Mouse (Mus musculus): ENCODE measurements around the gene Rasgef1b. TPM values are rescaled to one million over a fixed set of nuclear protein-coding genes. Genes with fewer than 3 reads are reported as not detected.

Rasgef1b gene
- polyA plus RNA-seq, 1 experiment from 2014 or later: 41.6 TPM

DNA sequence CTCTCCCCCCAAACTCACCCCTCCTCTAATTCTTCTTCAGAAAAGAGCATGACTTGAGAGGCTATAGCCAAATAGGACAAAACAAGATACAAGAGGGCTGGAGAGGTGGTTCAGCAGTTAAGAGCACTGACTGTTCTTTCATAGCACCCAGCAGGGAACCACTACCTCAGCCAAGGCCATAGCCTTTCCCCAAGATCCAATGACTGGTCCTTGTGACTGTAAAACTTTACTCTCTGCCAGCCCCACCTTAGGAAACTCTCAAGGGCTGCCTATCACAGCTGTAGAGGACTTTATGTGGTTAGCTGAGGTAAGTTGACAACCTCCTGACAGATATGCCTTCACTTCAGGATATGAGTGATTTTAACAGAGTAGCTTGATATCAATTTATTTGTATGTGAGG is 258.3 kb downstream of the Rasgef1b start:
- Histone ChIP-seq H3K4me1 (ENCODE audit: control insufficient read depth, insufficient read depth, low read length) (peaks cover 8% of the 10 kb centered on the region; the same call in 1 of the 2 replicates), H3K27ac (ENCODE audit: low read depth, low read length) (no peak overlapping the region), H3K9me3 (replicated peaks; ENCODE audit: control insufficient read depth, low read length) (no peaks in the 10 kb centered on the region), H3K36me3 (ENCODE audit: control insufficient read depth, insufficient read depth, low read length) (no peaks in the 10 kb centered on the region), H3K27me3 (ENCODE audit: control insufficient read depth, insufficient read depth, low read length) (no peaks in the 10 kb centered on the region), H3K9ac (ENCODE audit: low read depth, low read length) (no peak overlapping the region), H3K4me2 (no peak overlapping the region), H3K4me3 (ENCODE audit: low read depth, low read length) (no peak overlapping the region)
- no peak for ATAC-seq (replicated peaks; ENCODE audit: insufficient number of reproducible peaks, low FRiP score, low TSS enrichment)

DNA sequence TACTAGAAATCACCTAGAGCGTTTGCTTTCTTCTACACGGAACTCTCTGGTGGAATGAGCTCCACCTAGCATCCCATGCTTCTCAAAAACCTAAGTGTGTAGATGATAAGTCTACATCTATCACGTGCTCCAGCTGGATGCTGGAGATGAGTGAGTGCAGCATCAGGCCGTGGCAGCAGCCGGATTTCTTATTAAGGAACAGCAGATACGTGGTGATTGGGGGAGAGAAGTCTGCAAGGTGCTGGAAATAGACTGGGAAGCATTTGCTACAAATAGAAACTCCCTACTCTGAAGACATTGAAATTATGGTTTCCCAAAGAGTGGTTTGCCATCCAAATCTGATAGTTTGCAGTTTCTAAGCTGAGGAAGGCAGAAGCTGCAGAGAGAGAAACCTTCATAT is 269.9 kb downstream of the Rasgef1b start:
- H3K27me3 ChIP-seq (ENCODE audit: control insufficient read depth, insufficient read depth, low read length): no peaks in the 10 kb centered on the region
- H3K9me3 ChIP-seq (replicated peaks; ENCODE audit: control insufficient read depth, low read length): 0 out of 2 replicates have a peak, but pooled peaks cover 3% of the 10 kb centered on the region
- no peak overlapping the region for H3K27ac ChIP-seq (ENCODE audit: low read depth, low read length)
- WGBS (ENCODE audit: insufficient replicate concordance): 51% methylated on average over 6 of the region's 6 CpGs
- no peaks in the 10 kb centered on the region for H3K36me3 ChIP-seq (ENCODE audit: control insufficient read depth, insufficient read depth, low read length)
- no peaks in the 10 kb centered on the region for H3K4me1 ChIP-seq (ENCODE audit: control insufficient read depth, insufficient read depth, low read length)
- no peak overlapping the region for H3K4me2 ChIP-seq
- H3K9ac ChIP-seq (ENCODE audit: low read depth, low read length): no peak overlapping the region
- no peak overlapping the region for H3K4me3 ChIP-seq (ENCODE audit: low read depth, low read length)
- ATAC-seq (replicated peaks; ENCODE audit: insufficient number of reproducible peaks, low FRiP score, low TSS enrichment): no peak

DNA sequence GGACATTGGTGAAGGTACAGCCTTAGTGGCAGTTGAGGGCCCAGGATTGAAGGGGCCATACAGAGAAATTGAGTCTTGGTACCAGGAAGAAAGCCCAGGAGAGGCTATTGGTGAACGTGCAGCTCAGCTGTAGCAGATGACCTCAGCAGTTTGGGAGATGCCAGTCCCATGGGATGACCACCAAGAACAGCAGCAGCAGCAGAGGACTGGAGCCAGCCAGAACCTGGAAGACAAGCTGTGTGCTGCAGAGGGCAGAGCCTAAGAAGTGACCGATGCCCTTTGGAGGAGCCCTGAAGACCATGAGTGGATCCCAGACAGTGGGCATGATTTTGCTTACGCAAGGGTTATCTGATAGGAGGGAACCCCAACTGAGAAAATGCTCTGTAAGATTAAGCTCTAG is 271.6 kb downstream of the Rasgef1b start:
- Histone ChIP-seq H3K4me1 (ENCODE audit: control insufficient read depth, insufficient read depth, low read length) (peaks cover 2% of the 10 kb centered on the region), H3K4me2 (no peak overlapping the region), H3K9me3 (replicated peaks; ENCODE audit: control insufficient read depth, low read length) (0 out of 2 replicates have a peak, but pooled peaks cover 3% of the 10 kb centered on the region), H3K36me3 (ENCODE audit: control insufficient read depth, insufficient read depth, low read length) (no peaks in the 10 kb centered on the region), H3K9ac (ENCODE audit: low read depth, low read length) (no peak overlapping the region), H3K27me3 (ENCODE audit: control insufficient read depth, insufficient read depth, low read length) (no peaks in the 10 kb centered on the region), H3K4me3 (ENCODE audit: low read depth, low read length) (no peak overlapping the region), H3K27ac (ENCODE audit: low read depth, low read length) (no peak overlapping the region)
- no peak for ATAC-seq (replicated peaks; ENCODE audit: insufficient number of reproducible peaks, low FRiP score, low TSS enrichment)
- 88% methylated on average over 3 of the region's 3 CpGs for WGBS (ENCODE audit: insufficient replicate concordance)

DNA sequence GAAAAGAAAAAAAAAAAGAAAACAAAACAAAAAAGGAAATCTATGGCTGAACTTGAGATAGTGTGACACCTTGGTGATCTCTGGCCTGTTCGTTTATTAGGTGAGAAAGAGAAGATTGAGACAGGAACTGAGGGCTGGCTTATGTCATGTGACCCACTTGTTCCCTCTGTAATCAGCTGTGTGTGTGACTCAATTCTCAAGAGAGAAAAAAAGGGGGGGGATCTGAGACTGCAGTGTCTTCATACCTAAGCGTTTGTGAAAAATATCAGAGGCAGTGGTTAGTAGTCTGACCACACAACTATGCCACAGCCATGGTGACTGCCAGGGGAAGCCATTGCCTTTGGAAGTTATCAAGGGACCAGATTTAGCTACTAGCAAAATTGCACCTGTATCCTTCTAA is 276.9 kb downstream of the Rasgef1b start:
- ATAC-seq (replicated peaks; ENCODE audit: insufficient number of reproducible peaks, low FRiP score, low TSS enrichment): no peak
- WGBS (ENCODE audit: insufficient replicate concordance): 30% methylated on average over 2 of the region's 2 CpGs
- Histone ChIP-seq H3K4me1 (ENCODE audit: control insufficient read depth, insufficient read depth, low read length) (peaks cover 7% of the 10 kb centered on the region), H3K27ac (ENCODE audit: low read depth, low read length) (no peak overlapping the region), H3K4me2 (no peak overlapping the region), H3K36me3 (ENCODE audit: control insufficient read depth, insufficient read depth, low read length) (no peaks in the 10 kb centered on the region), H3K4me3 (ENCODE audit: low read depth, low read length) (no peak overlapping the region), H3K9me3 (replicated peaks; ENCODE audit: control insufficient read depth, low read length) (0 out of 2 replicates have a peak, but pooled peaks cover 3% of the 10 kb centered on the region), H3K9ac (ENCODE audit: low read depth, low read length) (no peak overlapping the region), H3K27me3 (ENCODE audit: control insufficient read depth, insufficient read depth, low read length) (no peaks in the 10 kb centered on the region)

DNA sequence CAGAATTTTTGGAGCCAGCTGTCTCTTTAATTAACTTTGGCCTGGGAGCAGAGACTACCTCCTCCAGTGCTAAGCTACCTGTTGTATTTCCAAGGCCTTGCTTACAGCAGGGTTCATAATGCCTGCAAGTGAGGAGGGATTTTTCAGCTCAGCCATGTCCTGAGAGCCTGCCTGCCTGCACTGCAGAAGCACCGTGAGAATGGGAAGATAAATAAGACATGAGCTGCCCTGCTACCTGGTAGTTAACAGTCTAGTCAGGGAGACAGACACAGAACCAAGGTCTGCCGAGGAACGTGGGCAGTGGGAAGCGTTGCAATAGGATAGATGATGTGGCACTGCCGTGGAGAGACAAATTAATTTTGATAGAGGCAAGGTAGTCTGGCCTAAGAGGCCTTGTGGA is 277.4 kb downstream of the Rasgef1b start:
- ATAC-seq (replicated peaks; ENCODE audit: insufficient number of reproducible peaks, low FRiP score, low TSS enrichment): no peak
- peaks cover 7% of the 10 kb centered on the region for H3K4me1 ChIP-seq (ENCODE audit: control insufficient read depth, insufficient read depth, low read length)
- 0 out of 2 replicates have a peak overlapping the region, but pooled peaks have one; percentile 18 for H3K27ac ChIP-seq (ENCODE audit: low read depth, low read length)
- H3K4me3 ChIP-seq (ENCODE audit: low read depth, low read length): no peak overlapping the region
- H3K9me3 ChIP-seq (replicated peaks; ENCODE audit: control insufficient read depth, low read length): 0 out of 2 replicates have a peak, but pooled peaks cover 3% of the 10 kb centered on the region
- WGBS (ENCODE audit: insufficient replicate concordance): 52% methylated on average over 5 of the region's 5 CpGs
- H3K36me3 ChIP-seq (ENCODE audit: control insufficient read depth, insufficient read depth, low read length): no peaks in the 10 kb centered on the region
- no peaks in the 10 kb centered on the region for H3K27me3 ChIP-seq (ENCODE audit: control insufficient read depth, insufficient read depth, low read length)
- H3K9ac ChIP-seq (ENCODE audit: low read depth, low read length): no peak overlapping the region
- H3K4me2 ChIP-seq: no peak overlapping the region

DNA sequence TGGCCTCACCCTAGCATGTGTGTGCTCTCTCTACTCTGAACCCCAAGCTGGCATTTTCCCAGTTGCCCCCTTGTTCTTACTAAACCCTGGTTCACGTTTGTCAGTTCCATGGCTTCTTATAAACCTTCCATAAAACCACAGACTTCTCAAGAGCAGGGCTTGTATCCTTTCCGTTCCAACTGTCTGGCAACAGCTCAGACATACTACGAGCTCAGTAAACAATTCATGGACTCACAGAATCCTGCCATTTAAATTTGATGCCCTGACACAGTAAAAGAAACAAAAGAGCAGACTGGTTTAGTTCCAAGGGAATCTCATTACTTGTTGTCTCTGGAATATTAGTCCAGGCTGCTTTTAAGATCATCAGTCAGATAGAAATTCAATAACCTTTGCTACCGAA is 277.9 kb downstream of the Rasgef1b start:
- WGBS (ENCODE audit: insufficient replicate concordance): 72% methylated on average over 4 of the region's 4 CpGs
- Histone ChIP-seq H3K27ac (ENCODE audit: low read depth, low read length) (no peak overlapping the region), H3K9me3 (replicated peaks; ENCODE audit: control insufficient read depth, low read length) (0 out of 2 replicates have a peak, but pooled peaks cover 3% of the 10 kb centered on the region), H3K36me3 (ENCODE audit: control insufficient read depth, insufficient read depth, low read length) (no peaks in the 10 kb centered on the region), H3K4me1 (ENCODE audit: control insufficient read depth, insufficient read depth, low read length) (peaks cover 7% of the 10 kb centered on the region), H3K4me2 (no peak overlapping the region), H3K4me3 (ENCODE audit: low read depth, low read length) (no peak overlapping the region), H3K9ac (ENCODE audit: low read depth, low read length) (no peak overlapping the region), H3K27me3 (ENCODE audit: control insufficient read depth, insufficient read depth, low read length) (no peaks in the 10 kb centered on the region)
- ATAC-seq (replicated peaks; ENCODE audit: insufficient number of reproducible peaks, low FRiP score, low TSS enrichment): no peak

DNA sequence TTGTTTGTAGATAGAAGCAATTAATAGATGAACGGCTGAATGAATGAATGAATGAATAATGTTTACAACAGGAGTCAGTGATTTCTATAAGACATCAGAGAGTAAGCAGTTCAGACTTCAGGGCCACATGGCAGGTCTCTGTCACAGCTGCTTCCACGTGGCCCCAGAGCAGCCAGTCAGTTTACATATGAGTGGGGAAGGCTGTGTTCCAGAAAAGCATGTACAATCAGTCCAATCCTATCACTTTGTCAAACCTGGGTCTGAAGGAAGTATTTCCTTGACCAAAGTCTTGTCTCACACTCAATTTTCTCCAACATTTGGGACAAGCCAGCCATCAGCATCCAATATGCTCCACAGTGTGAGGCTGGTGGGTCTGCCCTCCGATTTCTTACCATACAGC is 278.4 kb downstream of the Rasgef1b start:
- Histone ChIP-seq H3K27ac (ENCODE audit: low read depth, low read length) (no peak overlapping the region), H3K4me3 (ENCODE audit: low read depth, low read length) (no peak overlapping the region), H3K27me3 (ENCODE audit: control insufficient read depth, insufficient read depth, low read length) (no peaks in the 10 kb centered on the region), H3K36me3 (ENCODE audit: control insufficient read depth, insufficient read depth, low read length) (no peaks in the 10 kb centered on the region), H3K4me2 (no peak overlapping the region), H3K4me1 (ENCODE audit: control insufficient read depth, insufficient read depth, low read length) (peaks cover 7% of the 10 kb centered on the region), H3K9me3 (replicated peaks; ENCODE audit: control insufficient read depth, low read length) (no peaks in the 10 kb centered on the region), H3K9ac (ENCODE audit: low read depth, low read length) (no peak overlapping the region)
- WGBS (ENCODE audit: insufficient replicate concordance): 68% methylated on average over 3 of the region's 3 CpGs
- no peak for ATAC-seq (replicated peaks; ENCODE audit: insufficient number of reproducible peaks, low FRiP score, low TSS enrichment)

DNA sequence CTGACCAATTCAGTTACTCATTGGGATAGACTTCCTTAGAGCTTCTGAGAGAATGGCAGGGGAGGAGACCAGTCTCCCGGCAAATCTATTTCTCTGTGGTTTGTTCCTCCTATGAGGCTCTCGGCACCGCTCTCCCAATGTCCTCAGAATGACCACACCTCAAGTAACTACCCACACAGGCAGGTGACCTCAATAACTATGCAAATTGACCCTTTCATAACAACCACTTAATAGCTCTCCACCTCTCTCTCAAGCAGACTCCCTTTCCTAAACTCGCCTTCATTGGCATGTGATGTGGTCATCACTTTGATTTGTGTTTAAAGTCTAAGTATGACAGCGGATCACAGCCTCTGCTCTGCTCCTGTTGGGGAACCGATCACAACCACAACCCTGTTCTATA is 281.4 kb downstream of the Rasgef1b start:
- no peak overlapping the region for H3K4me3 ChIP-seq (ENCODE audit: low read depth, low read length)
- H3K36me3 ChIP-seq (ENCODE audit: control insufficient read depth, insufficient read depth, low read length): no peaks in the 10 kb centered on the region
- H3K4me1 ChIP-seq (ENCODE audit: control insufficient read depth, insufficient read depth, low read length): peaks cover 6% of the 10 kb centered on the region
- H3K9me3 ChIP-seq (replicated peaks; ENCODE audit: control insufficient read depth, low read length): no peaks in the 10 kb centered on the region
- no peak overlapping the region for H3K4me2 ChIP-seq
- no peak for ATAC-seq (replicated peaks; ENCODE audit: insufficient number of reproducible peaks, low FRiP score, low TSS enrichment)
- H3K27me3 ChIP-seq (ENCODE audit: control insufficient read depth, insufficient read depth, low read length): no peaks in the 10 kb centered on the region
- 85% methylated on average over 6 of the region's 6 CpGs for WGBS (ENCODE audit: insufficient replicate concordance)
- no peak overlapping the region for H3K27ac ChIP-seq (ENCODE audit: low read depth, low read length)
- H3K9ac ChIP-seq (ENCODE audit: low read depth, low read length): no peak overlapping the region

DNA sequence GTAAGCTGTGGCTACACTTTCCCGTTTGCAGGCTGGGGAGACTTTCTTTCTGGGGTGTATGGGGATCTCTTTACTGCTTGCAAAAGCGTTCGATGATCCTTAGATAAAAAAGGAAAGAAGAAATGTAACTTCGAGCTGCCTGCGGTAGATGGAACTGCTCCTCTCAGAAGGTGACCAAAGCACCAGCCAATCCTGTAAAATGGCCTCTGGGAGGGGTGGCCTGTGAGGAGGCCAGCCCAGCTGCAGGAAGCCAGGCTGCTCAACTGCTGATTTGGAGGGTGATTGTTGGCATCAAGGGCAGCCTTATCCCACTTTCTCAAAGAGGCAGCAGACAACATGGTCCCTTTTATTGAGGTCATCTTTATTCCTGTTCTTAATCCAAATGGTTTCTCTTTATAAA is 283.6 kb downstream of the Rasgef1b start:
- Histone ChIP-seq H3K9ac (ENCODE audit: low read depth, low read length) (no peak overlapping the region), H3K27ac (ENCODE audit: low read depth, low read length) (no peak overlapping the region), H3K4me2 (no peak overlapping the region), H3K27me3 (ENCODE audit: control insufficient read depth, insufficient read depth, low read length) (no peaks in the 10 kb centered on the region), H3K36me3 (ENCODE audit: control insufficient read depth, insufficient read depth, low read length) (no peaks in the 10 kb centered on the region), H3K4me1 (ENCODE audit: control insufficient read depth, insufficient read depth, low read length) (no peaks in the 10 kb centered on the region), H3K9me3 (replicated peaks; ENCODE audit: control insufficient read depth, low read length) (no peaks in the 10 kb centered on the region), H3K4me3 (ENCODE audit: low read depth, low read length) (no peak overlapping the region)
- no peak for ATAC-seq (replicated peaks; ENCODE audit: insufficient number of reproducible peaks, low FRiP score, low TSS enrichment)
- 79% methylated on average over 5 of the region's 5 CpGs for WGBS (ENCODE audit: insufficient replicate concordance)
